Mouse (Mus musculus): ENCODE measurements around the gene Prim2. TPM values are rescaled to one million over a fixed set of nuclear protein-coding genes. Genes with fewer than 3 reads are reported as not detected.
A peak's percentile ranks its signal among the peaks of the same experiment; 100 is the strongest.

Prim2 gene
- polyA plus RNA-seq, 1 experiment from 2014 or later: 16.1 TPM

DNA sequence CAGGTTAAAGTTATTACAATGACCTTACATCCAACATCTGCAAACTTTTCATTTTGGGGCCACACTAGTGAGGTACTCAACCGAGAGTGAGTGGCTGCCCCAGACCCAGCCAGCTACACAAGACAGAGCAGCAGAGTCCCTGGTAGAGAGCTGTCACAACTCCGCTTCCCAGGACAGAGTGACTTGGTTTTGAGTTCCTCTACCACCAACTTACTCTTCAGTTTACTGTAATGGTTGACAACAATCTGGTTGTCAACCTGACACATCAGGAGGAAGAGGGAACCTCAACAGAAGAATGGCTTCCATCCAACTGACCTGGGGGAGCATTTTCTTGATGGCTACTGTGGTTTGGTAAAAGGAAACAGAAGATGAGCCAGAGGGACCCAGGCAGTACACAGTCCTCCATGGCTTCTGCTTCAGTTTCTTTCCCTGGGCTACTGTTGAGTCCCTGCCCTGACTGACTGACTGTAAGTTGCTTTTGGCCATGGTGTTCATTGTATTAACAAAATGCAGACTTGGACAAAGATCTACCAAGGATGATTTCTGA is 134.4 kb downstream of the Prim2 start:
- Histone ChIP-seq H3K9me3 (replicated peaks; ENCODE audit: low read length) (no peaks in the 10 kb centered on the region), H3K9ac (ENCODE audit: low read depth, low read length) (no peak overlapping the region), H3K27ac (no peak overlapping the region), H3K27me3 (ENCODE audit: insufficient read depth, low read length) (no peaks in the 10 kb centered on the region), H3K36me3 (ENCODE audit: insufficient read depth, low read length) (no peaks in the 10 kb centered on the region), H3K4me3 (replicated peaks; ENCODE audit: low read depth, low read length) (no peak overlapping the region), H3K4me2 (ENCODE audit: low read length) (no peak overlapping the region), H3K4me1 (replicated peaks; ENCODE audit: insufficient read depth, low read length) (no peaks in the 10 kb centered on the region)
- ATAC-seq (replicated peaks; ENCODE audit: low FRiP score, low read depth) (no peak), DNase-seq (ENCODE audit: low spot score) (no peak)
- 83% methylated on average over 2 of the region's 2 CpGs for WGBS
- TF ChIP-seq CTCF (IDR thresholded peaks at IDR 0.05; ENCODE audit: low read depth): no peak

GRCm38 (mm10) chr1:33531860-33532259 is 137.7 kb downstream of the Prim2 start:
- Histone ChIP-seq H3K9me3 (replicated peaks; ENCODE audit: low read length) (no peaks in the 10 kb centered on the region), H3K9ac (ENCODE audit: low read depth, low read length) (no peak overlapping the region), H3K27ac (no peak overlapping the region), H3K4me3 (replicated peaks; ENCODE audit: low read depth, low read length) (no peak overlapping the region), H3K4me1 (replicated peaks; ENCODE audit: insufficient read depth, low read length) (no peaks in the 10 kb centered on the region), H3K4me2 (ENCODE audit: low read length) (no peak overlapping the region), H3K36me3 (ENCODE audit: insufficient read depth, low read length) (no peaks in the 10 kb centered on the region), H3K27me3 (ENCODE audit: insufficient read depth, low read length) (no peaks in the 10 kb centered on the region)
- ATAC-seq (replicated peaks; ENCODE audit: low FRiP score, low read depth) (no peak), DNase-seq (ENCODE audit: low spot score) (no peak)
- TF ChIP-seq CTCF (IDR thresholded peaks at IDR 0.05; ENCODE audit: low read depth): no peak
- WGBS: 72% methylated on average over 3 of the region's 3 CpGs

DNA sequence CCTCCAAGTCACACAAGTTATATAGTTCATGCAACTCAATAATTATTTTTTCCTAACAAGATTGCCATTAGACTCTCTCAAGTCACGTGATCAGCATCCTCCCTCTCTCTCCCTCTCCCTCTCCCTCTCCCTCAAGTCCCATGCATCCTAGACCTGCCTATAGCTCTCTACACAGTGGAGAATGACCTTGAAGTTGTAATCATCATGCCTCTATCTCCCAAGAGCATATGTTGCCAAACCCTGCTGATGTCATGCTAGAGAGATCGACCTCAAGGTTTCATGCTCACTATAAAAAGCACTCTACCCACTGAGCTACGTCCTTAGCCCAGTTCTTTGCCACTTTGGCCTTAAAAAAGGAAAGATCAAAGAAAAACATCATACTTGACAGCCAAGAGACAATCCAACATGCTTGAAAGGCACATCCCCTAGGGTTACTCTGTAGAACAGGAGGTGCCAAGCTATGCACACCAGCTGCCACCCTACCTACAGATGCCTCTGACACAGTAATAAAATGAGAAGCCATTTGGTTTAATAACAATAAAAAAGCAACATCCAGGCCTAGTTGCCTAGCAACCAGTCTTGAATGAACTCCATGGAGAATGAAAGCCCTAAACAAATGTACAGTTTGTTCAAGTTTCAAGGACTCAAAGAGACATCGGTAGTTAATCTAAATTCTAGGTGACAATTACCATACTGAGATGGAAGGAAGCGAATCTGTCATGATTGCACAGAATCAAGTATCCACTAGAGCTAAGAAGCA is 138.3 kb downstream of the Prim2 start:
- H3K27me3 ChIP-seq (ENCODE audit: insufficient read depth, low read length): no peaks in the 10 kb centered on the region
- no peak overlapping the region for H3K4me2 ChIP-seq (ENCODE audit: low read length)
- H3K4me3 ChIP-seq (replicated peaks; ENCODE audit: low read depth, low read length): no peak overlapping the region
- TF ChIP-seq CTCF (IDR thresholded peaks at IDR 0.05; ENCODE audit: low read depth): no peak
- ATAC-seq (replicated peaks; ENCODE audit: low FRiP score, low read depth) (0 out of 2 replicates have a peak, but pooled peaks have one; percentile 43), DNase-seq (ENCODE audit: low spot score) (no peak)
- H3K27ac ChIP-seq: no peak overlapping the region
- H3K4me1 ChIP-seq (replicated peaks; ENCODE audit: insufficient read depth, low read length): no peaks in the 10 kb centered on the region
- H3K9me3 ChIP-seq (replicated peaks; ENCODE audit: low read length): no peaks in the 10 kb centered on the region
- 87% methylated on average over 5 of the region's 5 CpGs for WGBS
- H3K9ac ChIP-seq (ENCODE audit: low read depth, low read length): no peak overlapping the region
- no peaks in the 10 kb centered on the region for H3K36me3 ChIP-seq (ENCODE audit: insufficient read depth, low read length)

DNA sequence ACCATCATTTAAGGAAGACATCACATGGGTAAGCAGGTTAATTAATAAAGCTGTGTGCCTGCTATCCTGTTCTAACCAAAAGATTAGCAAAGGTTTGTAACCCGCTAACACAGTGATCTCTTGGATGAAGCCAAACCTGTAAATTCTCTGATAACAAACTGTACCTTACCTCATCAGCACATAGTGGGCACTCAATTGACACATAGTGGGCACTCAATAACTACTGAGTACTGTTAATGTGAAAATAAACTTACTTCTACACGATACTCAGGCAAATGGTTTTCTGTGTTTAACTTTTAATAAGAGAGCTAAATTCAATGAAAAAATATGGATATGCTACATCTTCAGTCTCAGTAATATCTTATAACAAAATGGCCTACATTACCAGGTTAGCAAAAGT is 139.1 kb downstream of the Prim2 start:
- WGBS: 94% methylated on average over 2 of the region's 2 CpGs
- TF ChIP-seq CTCF (IDR thresholded peaks at IDR 0.05; ENCODE audit: low read depth): no peak
- no peaks in the 10 kb centered on the region for H3K4me1 ChIP-seq (replicated peaks; ENCODE audit: insufficient read depth, low read length)
- H3K4me3 ChIP-seq (replicated peaks; ENCODE audit: low read depth, low read length): no peak overlapping the region
- H3K27ac ChIP-seq: no peak overlapping the region
- no peaks in the 10 kb centered on the region for H3K9me3 ChIP-seq (replicated peaks; ENCODE audit: low read length)
- no peak for ATAC-seq (replicated peaks; ENCODE audit: low FRiP score, low read depth)
- H3K36me3 ChIP-seq (ENCODE audit: insufficient read depth, low read length): no peaks in the 10 kb centered on the region
- no peak overlapping the region for H3K4me2 ChIP-seq (ENCODE audit: low read length)
- H3K27me3 ChIP-seq (ENCODE audit: insufficient read depth, low read length): no peaks in the 10 kb centered on the region
- no peak overlapping the region for H3K9ac ChIP-seq (ENCODE audit: low read depth, low read length)
- DNase-seq (ENCODE audit: low spot score): no peak

DNA sequence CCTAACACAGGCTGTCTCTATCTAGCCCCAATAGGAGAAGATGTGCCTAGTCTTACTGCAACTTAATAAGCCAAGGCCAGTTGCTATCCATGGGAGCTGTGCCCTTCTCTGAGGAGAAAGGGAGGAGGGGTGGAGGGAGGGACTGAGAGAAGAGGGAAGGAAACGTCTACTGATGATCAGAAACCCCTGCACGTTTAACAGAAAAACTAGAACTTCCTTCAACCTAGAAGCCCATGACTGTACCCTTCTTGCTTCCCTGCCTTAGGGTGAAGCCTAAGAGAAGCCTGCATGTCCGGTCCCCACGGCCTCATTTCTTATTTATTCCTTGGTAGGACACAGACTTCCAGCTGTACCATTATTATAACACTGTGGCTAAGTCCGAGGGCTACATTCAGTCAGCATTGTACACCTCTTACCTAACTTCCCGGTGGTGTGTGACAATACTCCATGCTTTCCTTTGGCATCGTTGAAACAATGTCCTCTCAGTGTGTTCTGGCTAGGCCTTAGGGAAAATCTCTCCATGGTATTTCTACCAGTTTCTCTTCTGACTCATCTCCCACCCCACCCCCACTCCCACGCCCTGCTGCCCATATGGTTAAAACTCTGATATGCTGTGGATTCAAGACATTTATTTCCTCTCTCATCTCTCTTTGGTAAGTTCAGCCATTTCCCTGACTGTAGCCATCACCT is 139.9 kb downstream of the Prim2 start:
- H3K4me2 ChIP-seq (ENCODE audit: low read length): no peak overlapping the region
- no peak overlapping the region for H3K9ac ChIP-seq (ENCODE audit: low read depth, low read length)
- 89% methylated on average over 8 of the region's 8 CpGs for WGBS
- no peak for TF ChIP-seq CTCF (IDR thresholded peaks at IDR 0.05; ENCODE audit: low read depth)
- no peak for ATAC-seq (replicated peaks; ENCODE audit: low FRiP score, low read depth)
- no peaks in the 10 kb centered on the region for H3K36me3 ChIP-seq (ENCODE audit: insufficient read depth, low read length)
- H3K9me3 ChIP-seq (replicated peaks; ENCODE audit: low read length): no peaks in the 10 kb centered on the region
- H3K4me1 ChIP-seq (replicated peaks; ENCODE audit: insufficient read depth, low read length): no peaks in the 10 kb centered on the region
- no peaks in the 10 kb centered on the region for H3K27me3 ChIP-seq (ENCODE audit: insufficient read depth, low read length)
- no peak overlapping the region for H3K4me3 ChIP-seq (replicated peaks; ENCODE audit: low read depth, low read length)
- no peak overlapping the region for H3K27ac ChIP-seq
- no peak for DNase-seq (ENCODE audit: low spot score)

DNA sequence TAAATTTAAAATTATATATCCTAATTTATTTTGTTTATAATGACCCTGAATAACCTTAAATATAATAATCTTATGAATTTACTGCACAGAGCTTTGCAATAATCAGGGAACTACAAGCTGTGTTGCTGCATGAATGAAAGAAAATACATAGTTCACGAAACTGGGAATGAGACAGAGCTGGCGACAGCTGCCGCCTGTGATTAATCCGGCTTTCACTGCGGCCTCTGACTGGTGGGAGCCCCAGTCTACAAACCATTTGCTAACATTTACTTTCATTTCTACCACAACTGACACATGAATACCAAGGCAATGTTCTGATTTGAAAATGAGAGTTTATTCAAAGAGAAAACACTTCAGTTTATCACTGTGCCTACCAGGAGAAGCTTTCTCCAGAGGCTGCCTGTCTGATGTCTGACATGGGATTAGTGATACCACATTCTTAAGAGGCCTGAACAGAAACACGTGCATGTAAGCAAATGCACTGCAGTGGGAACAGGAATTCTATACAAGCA is 142.2 kb downstream of the Prim2 start:
- Histone ChIP-seq H3K27me3 (ENCODE audit: insufficient read depth, low read length) (no peaks in the 10 kb centered on the region), H3K36me3 (ENCODE audit: insufficient read depth, low read length) (no peaks in the 10 kb centered on the region), H3K4me1 (replicated peaks; ENCODE audit: insufficient read depth, low read length) (no peaks in the 10 kb centered on the region), H3K9ac (ENCODE audit: low read depth, low read length) (no peak overlapping the region), H3K4me3 (replicated peaks; ENCODE audit: low read depth, low read length) (no peak overlapping the region), H3K4me2 (ENCODE audit: low read length) (no peak overlapping the region), H3K9me3 (replicated peaks; ENCODE audit: low read length) (no peaks in the 10 kb centered on the region), H3K27ac (no peak overlapping the region)
- WGBS: 86% methylated on average over 6 of the region's 6 CpGs
- DNase-seq (ENCODE audit: low spot score) (no peak), ATAC-seq (replicated peaks; ENCODE audit: low FRiP score, low read depth) (no peak)
- TF ChIP-seq CTCF (IDR thresholded peaks at IDR 0.05; ENCODE audit: low read depth): no peak

All from kidney, postnatal 0 days (tissue).